8 mouse cellular contexts compared by ENCODE assay signal in genomic region chr2:30933917-30934450, GRCm38 (mm10). TPM values are rescaled to one million over a fixed set of nuclear protein-coding genes. Genes with fewer than 3 reads are reported as not detected.
DNase-seq lines count a peak whose midpoint lies in the region; ATAC-seq lines count a peak whose summit lies in the region.

No protein-coding gene starts in this region.

- H3K4me2 ChIP-seq in hindbrain, embryonic 14.5 days (replicated peaks), result no peak overlapping the region
- H3K4me2 ChIP-seq in hindbrain, embryonic 12.5 days (replicated peaks), result no peak overlapping the region

- H3K9ac ChIP-seq in hindbrain, embryonic 14.5 days, result no peak overlapping the region
- H3K9ac ChIP-seq in hindbrain, embryonic 12.5 days, result no peak overlapping the region

- DNase-seq in hindbrain, embryonic 14.5 days (ENCODE audit: low spot score), result peak; percentile 85
- peak; percentile 89 for DNase-seq in ZHBTc4 (ENCODE audit: low read depth, low spot score)
- peak; percentile 90 for DNase-seq in embryo, embryonic 10 days (ENCODE audit: low spot score)
- peak; percentile 80 for DNase-seq in heart, adult 8-10 months (ENCODE audit: low spot score)
- peak; percentile 63 for DNase-seq in layer of hippocampus, adult 9-11 months
- DNase-seq in mesoderm, embryonic 11.5 days (ENCODE audit: low read depth, low spot score), result peak; percentile 87
- DNase-seq in spleen, postnatal 36 days (ENCODE audit: low spot score in 2 of 2), result peak; percentile 45 to 67

- no peaks in the 10 kb centered on the region for H3K36me3 ChIP-seq in hindbrain, embryonic 14.5 days (replicated peaks; ENCODE audit: control insufficient read depth, insufficient read depth)
- no peaks in the 10 kb centered on the region for H3K36me3 ChIP-seq in hindbrain, embryonic 12.5 days

- H3K4me1 ChIP-seq in hindbrain, embryonic 14.5 days (replicated peaks; ENCODE audit: control insufficient read depth, insufficient read depth, low read length), result 0 out of 2 replicates have a peak, but pooled peaks cover 3% of the 10 kb centered on the region
- peaks cover 9% of the 10 kb centered on the region for H3K4me1 ChIP-seq in hindbrain, embryonic 12.5 days

- 25% methylated on average over 7 of the region's 7 CpGs for WGBS in hindbrain, embryonic 14.5 days
- whole genome bisulfite sequencing in hindbrain, embryonic 12.5 days, result 24% methylated on average over 7 of the region's 7 CpGs

- ATAC-seq in hindbrain, embryonic 14.5 days (ENCODE audit: low FRiP score), result no peak
- no peak for ATAC-seq in hindbrain, embryonic 12.5 days (ENCODE audit: low FRiP score)

- H3K27me3 ChIP-seq in hindbrain, embryonic 14.5 days (ENCODE audit: control insufficient read depth, insufficient read depth, low read length), result no peaks in the 10 kb centered on the region
- H3K27me3 ChIP-seq in hindbrain, embryonic 12.5 days, result peaks cover 3% of the 10 kb centered on the region; the same call in 1 of the 2 replicates

- H3K27ac ChIP-seq in hindbrain, embryonic 14.5 days, result no peak overlapping the region
- no peak overlapping the region for H3K27ac ChIP-seq in hindbrain, embryonic 12.5 days

- H3K9me3 ChIP-seq in hindbrain, embryonic 14.5 days (ENCODE audit: control insufficient read depth, low read length), result no peaks in the 10 kb centered on the region
- no peaks in the 10 kb centered on the region for H3K9me3 ChIP-seq in hindbrain, embryonic 12.5 days (replicated peaks)

- no peak overlapping the region for H3K4me3 ChIP-seq in hindbrain, embryonic 14.5 days (replicated peaks; ENCODE audit: low read length)
- H3K4me3 ChIP-seq in hindbrain, embryonic 12.5 days, result no peak overlapping the region

RNA-seq across cellular contexts. Expression of gene Ptges, which starts 4.3 kb away (rescaled TPM):
- polyA plus RNA-seq in hindbrain, embryonic 14.5 days (2014; fragmentation: Nextera tagmentation; extraction: Ambion mirVana), result 3.7 and 4.1 TPM in 2 replicates
- polyA plus RNA-seq in hindbrain, embryonic 12.5 days (2016; fragmentation: Nextera tagmentation; extraction: Ambion mirVana), result 4.7 and 7.1 TPM in 2 replicates
- total RNA-seq in heart, adult 8-10 months (2022), result 1 to 10 TPM; 1.3 to 3.1 (median 1.9) TPM

RNA-seq across cellular contexts. Expression of gene Tor1b, which starts 18.8 kb away (rescaled TPM):
- 19.4 and 20.6 TPM in 2 replicates for polyA plus RNA-seq in hindbrain, embryonic 14.5 days (2014; fragmentation: Nextera tagmentation; extraction: Ambion mirVana)
- polyA plus RNA-seq in hindbrain, embryonic 12.5 days (2016; fragmentation: Nextera tagmentation; extraction: Ambion mirVana), result 22.9 and 23.2 TPM in 2 replicates
- 10 to 100 TPM; 27.8 to 28.4 (median 28.2) TPM for total RNA-seq in heart, adult 8-10 months (2022)

RNA-seq across cellular contexts. Expression of gene Tor1a, which starts 33.7 kb away (rescaled TPM):
- 81.2 and 82.0 TPM in 2 replicates for polyA plus RNA-seq in hindbrain, embryonic 14.5 days (2014; fragmentation: Nextera tagmentation; extraction: Ambion mirVana)
- 77.1 and 77.7 TPM in 2 replicates for polyA plus RNA-seq in hindbrain, embryonic 12.5 days (2016; fragmentation: Nextera tagmentation; extraction: Ambion mirVana)
- total RNA-seq in heart, adult 8-10 months (2022), result 10 to 100 TPM in 2 of 4 experiments, 1 to 10 TPM in 2; 8.3 to 14.3 (median 9.9) TPM

RNA-seq across cellular contexts. Expression of gene BC005624, which starts 48.0 kb away (rescaled TPM):
- polyA plus RNA-seq in hindbrain, embryonic 14.5 days (2014; fragmentation: Nextera tagmentation; extraction: Ambion mirVana), result 72.5 and 73.7 TPM in 2 replicates
- polyA plus RNA-seq in hindbrain, embryonic 12.5 days (2016; fragmentation: Nextera tagmentation; extraction: Ambion mirVana), result 75.2 and 75.4 TPM in 2 replicates
- 10 to 100 TPM; 20.1 to 28.3 (median 24.1) TPM for total RNA-seq in heart, adult 8-10 months (2022)

RNA-seq across cellular contexts. Expression of gene Usp20, which starts 48.1 kb away (rescaled TPM):
- polyA plus RNA-seq in hindbrain, embryonic 14.5 days (2014; fragmentation: Nextera tagmentation; extraction: Ambion mirVana), result 33.4 and 34.2 TPM in 2 replicates
- 35.0 and 37.9 TPM in 2 replicates for polyA plus RNA-seq in hindbrain, embryonic 12.5 days (2016; fragmentation: Nextera tagmentation; extraction: Ambion mirVana)
- total RNA-seq in heart, adult 8-10 months (2022), result 10 to 100 TPM; 53.8 to 62.3 (median 59.7) TPM
